Mouse (Mus musculus) activated CD4-positive, CD25-positive, alpha-beta regulatory T cell, adult 4 months (primary cell): ENCODE results near the gene Serac1. TPM values are rescaled to one million over a fixed set of nuclear protein-coding genes. Genes with fewer than 3 reads are reported as not detected.

Experiments used
- ATAC-seq: one replicate; pipeline ENCODE4 v1.8.0; 2017
- polyA plus RNA-seq, 2 experiments: library from polyadenylated mRNA; unstranded; fragments of 100-300 nt; shearing (Covaris generic); gene quantifications; one replicate each; pipeline ENCODE4 v1.2.1; 2017

Gene Serac1
- 1 to 10 TPM; 1.8 to 2.0 TPM for polyA plus RNA-seq

GRCm38 (mm10) chr17:6079287-6080122 lies at the start of gene Serac1, which contains the start of gene Gtf2h5:
Gene Serac1, minus strand, starts transcription at chr17:6079741.
Gene Gtf2h5, plus strand, starts transcription at chr17:6079786.
- peak; percentile 97 for ATAC-seq

- ATAC-seq = no peak
Observed at GRCm38 (mm10) chr17:6128039-6128438, 48.5 kb upstream of the Serac1 start.

GRCm38 (mm10) chr17:6125441-6125840 lies 45.9 kb upstream of the Serac1 start:
- no peak for ATAC-seq

DNA sequence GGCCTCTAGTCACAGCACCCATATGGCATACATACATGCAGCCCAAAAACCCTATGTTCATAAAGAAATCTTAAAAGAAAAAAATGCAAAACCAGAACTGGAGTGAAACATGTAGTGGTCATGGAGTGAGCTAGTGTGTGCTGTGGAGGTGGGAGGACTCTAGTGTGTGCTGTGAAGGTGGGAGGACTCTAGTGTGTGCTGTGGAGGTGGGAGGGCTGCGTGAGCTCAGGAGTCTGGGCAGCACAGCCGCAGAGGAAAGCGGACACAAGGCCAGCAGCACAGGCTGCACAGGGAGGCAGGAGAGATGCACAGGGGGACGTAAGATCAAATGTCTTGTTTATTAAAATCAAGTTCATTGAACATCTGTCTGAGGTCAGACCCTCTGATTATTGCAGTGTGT lies 44.2 kb upstream of the Serac1 start:
- ATAC-seq = no peak

- no peak for ATAC-seq
Observed at GRCm38 (mm10) chr17:6118861-6119260, 39.3 kb upstream of the Serac1 start.

- no peak for ATAC-seq
Observed at GRCm38 (mm10) chr17:6117917-6118316, 38.4 kb upstream of the Serac1 start.

GRCm38 (mm10) chr17:6117148-6117725 lies 37.7 kb upstream of the Serac1 start:
- no peak for ATAC-seq

- no peak for ATAC-seq
Observed at GRCm38 (mm10) chr17:6115085-6115484, 35.5 kb upstream of the Serac1 start.

DNA sequence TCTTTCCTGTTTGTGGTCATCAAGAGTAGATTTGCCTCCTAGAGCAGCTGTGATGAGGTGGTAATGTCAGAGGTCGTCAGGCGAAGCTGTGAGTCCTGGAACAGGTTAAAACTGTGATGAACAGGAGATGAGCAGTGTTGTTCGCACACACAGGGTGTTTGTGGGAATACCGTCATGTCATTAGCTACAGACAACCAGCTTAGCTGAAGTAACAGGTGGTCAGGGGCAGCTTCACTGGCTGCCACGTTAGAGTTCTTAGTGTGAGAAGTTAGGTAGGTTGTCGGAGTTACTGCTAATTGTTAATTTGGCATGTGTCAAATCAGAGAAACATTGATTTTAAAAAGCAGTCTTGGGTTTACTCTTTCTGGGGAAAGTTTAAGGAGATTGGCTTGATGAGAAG lies 34.1 kb upstream of the Serac1 start:
- no peak for ATAC-seq

GRCm38 (mm10) chr17:6110956-6111355 lies 31.4 kb upstream of the Serac1 start:
- ATAC-seq = no peak

- ATAC-seq = no peak
Observed at GRCm38 (mm10) chr17:6108175-6108574, 28.6 kb upstream of the Serac1 start.

- ATAC-seq = peak; percentile 8
Observed at GRCm38 (mm10) chr17:6107015-6107601, 27.6 kb upstream of the Serac1 start.

DNA sequence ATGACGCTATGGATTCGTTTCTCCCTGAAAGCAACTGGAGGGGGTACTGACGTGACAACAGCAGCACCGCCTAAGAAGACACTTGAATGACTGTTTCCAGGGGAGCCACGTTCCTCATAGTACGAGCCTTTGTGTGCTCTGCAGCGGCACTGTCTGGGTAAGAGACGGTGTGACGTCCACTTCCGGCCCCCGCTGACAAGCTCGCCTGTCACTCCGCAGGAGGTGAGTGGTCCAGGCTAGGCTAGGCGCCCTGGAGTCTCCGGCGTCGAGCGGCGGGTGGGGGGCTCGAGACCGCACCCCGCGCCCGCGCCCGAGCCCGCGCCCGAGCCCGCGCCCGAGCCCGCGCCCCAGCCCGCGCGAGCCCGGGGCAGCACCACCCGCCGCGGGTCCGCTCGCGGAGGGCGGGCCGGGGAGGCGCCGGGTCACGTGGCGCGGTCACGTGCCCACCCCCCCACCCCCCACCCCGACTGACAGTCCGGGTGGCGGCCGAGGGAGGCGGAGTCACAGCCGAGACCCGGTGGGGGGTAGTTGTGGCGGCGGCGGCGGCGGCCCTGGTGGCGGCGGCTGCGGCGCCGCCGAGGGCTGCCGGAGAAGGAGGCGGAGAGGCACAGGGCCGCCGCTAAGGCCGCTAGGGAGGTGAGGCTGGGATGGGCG lies 26.9 kb upstream of the Serac1 start, which contains the start of gene Tulp4:
Gene Tulp4, plus strand, starts transcription at position 77 of the 654 bp plus-strand sequence.
- peak; percentile 96 for ATAC-seq

DNA sequence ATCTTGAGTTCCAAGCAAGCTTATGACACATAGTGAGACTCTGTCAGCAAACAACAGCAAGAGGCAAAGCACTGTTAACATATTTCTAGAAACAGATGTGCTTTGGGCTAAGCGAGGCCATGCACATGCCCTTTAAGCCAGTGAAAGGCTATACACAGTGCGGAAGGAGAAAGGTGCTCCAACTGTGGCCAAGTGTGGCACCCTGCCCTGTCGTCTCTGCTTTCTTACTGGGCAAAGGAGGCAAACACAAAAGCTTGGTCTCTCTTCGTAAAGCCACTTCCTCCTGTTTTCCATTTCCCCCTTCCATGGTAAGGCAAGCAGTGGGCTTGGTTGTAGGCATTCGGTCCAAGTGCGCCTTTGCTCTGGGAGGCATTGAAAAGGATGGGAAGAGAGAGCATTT lies 24.0 kb upstream of the Serac1 start:
- ATAC-seq = no peak

DNA sequence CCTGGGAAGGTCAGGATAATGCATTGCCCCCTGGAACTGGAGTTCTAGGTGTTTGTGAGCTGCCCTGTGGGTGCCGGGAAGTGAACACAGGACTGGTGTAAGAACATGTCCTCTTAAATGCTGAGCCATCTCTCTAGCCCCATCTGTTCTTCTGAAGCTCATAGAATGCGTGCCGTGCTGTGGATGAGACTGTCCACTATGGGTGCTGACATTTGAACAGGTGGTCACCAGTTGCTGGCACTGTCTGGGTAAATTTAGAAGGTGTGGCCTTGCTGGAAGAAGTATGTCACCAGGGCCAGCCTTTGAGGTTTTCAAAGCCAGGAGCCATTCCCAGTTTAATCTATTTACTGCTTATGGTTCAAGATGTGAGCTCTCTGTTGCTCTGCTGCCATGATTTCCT lies 22.7 kb upstream of the Serac1 start:
- no peak for ATAC-seq

DNA sequence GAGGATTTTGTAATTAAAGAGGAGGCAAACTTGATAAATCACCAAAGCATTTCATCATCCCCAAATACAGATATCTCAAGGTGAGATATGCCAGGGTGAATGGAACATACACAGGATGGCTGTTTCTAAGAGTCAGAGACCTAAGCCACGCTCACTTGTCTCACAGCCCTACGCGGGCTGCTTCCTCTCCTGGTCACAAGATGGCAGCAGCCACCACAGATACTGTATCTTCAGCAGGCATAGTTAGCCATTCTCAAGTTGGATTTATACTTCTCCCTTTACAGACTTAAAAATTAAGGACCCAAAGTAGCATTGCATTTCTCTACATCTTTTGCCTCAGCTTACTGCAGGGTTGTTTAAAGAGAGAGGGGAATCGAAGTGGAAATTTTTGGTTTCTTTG lies 18.3 kb upstream of the Serac1 start:
- peak; percentile 91 for ATAC-seq

- ATAC-seq = no peak
Observed at GRCm38 (mm10) chr17:6095579-6095978, 16.0 kb upstream of the Serac1 start.

- ATAC-seq = no peak
Observed at GRCm38 (mm10) chr17:6091604-6092003, 12.1 kb upstream of the Serac1 start.

- no peak for ATAC-seq
Observed at GRCm38 (mm10) chr17:6083323-6083890, 3.9 kb upstream of the Serac1 start.

DNA sequence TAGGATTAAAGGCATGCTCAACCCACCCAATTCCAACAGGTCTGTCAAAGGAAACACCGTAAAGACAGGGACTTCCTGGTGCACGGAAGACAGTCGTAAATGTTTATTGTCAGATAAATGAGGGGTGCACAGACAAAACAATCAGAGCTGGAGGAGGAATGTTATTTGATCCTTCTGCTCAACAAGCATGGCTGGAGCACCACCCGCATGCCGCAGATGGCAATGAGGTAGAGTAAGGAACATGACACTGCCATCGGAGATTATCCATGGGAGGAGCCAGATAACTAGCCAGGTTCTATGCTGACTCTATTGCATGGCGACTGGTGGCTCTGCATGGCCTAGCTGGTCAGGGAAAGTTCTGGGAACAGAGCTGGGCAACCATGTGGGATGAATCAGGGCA lies 6.1 kb downstream of the Serac1 start:
- ATAC-seq = no peak

DNA sequence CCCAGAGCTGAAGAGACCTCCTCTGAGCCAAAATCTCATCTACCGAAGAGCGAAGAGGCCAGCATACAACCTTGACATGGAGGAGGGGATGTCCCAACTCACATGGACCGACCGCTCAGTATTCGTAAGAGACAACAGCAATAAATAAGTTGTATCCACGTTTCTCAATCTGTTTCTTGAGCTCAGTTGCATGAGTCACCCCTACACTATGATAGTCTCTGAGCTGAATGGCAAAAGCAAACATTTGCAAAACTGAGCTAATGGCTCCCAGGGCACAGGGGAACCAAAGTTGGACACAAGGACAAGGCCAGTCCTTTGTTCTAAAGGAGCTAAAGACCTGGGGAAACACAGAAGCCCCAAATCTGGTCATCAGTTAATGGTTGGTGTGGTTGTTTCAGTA lies 9.7 kb downstream of the Serac1 start:
- ATAC-seq = no peak

DNA sequence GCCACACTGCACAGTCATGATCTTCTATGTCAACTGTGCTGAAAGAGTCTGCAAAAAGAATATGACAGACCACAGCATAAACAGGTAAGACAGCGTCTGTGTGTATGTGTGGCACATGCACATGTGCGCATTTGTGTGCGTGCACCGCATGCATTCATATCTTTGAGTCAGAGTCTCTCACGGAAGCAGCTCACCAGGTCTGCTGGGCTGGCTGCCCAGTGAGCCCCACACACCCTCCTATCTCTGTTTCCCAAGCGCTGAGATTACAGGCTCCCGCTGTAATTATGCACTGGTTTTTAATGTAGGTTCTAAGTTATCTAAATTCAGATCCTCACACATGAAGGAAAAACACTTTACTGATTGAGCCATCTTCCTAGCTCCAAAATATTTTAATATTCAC lies 11.9 kb downstream of the Serac1 start:
- ATAC-seq = no peak

- no peak for ATAC-seq
Observed at GRCm38 (mm10) chr17:6066021-6066420, 13.5 kb downstream of the Serac1 start.
